Mouse (Mus musculus) splenic B cell, adult 2 months (primary cell): Measurements from ENCODE around the gene Ddx5.
A peak's percentile ranks its signal among the peaks of the same experiment; 100 is the strongest.
"Not testable (repeated sequence)": the region's sequence is repeated elsewhere in the genome, so short reads cannot be mapped to it uniquely, and the experiment has no call there.

Experiments
- DNase-seq: peaks from one replicate; pipeline ENCODE4 v3.0.0-alpha.2; 2011; ENCODE audit warnings: low read depth, low spot score
- H3K27me3 ChIP-seq: 2 replicates; pipeline ENCODE4 v1.6.1; 2012; ENCODE audit warnings: mild to moderate bottlenecking, low read length, moderate library complexity, mixed read lengths; ENCODE audit not compliant: control insufficient read depth, poor library complexity, insufficient read depth, severe bottlenecking
- H3K36me3 ChIP-seq: 2 replicates; pipeline ENCODE4 v1.6.1; 2012; ENCODE audit warnings: mild to moderate bottlenecking, low read length, moderate library complexity, mixed read lengths; ENCODE audit not compliant: control insufficient read depth, poor library complexity, insufficient read depth, severe bottlenecking

Gene Ddx5

GRCm38 (mm10) chr11:106759028-106759427 lies 30.0 kb downstream of the Ddx5 start:
- H3K36me3 ChIP-seq, result peaks cover 1% of the 10 kb centered on the region; the same call in 1 of the 2 replicates
- peak; percentile 81 for DNase-seq
- H3K27me3 ChIP-seq, result no peaks in the 10 kb centered on the region

- DNase-seq, result no peak
- Histone ChIP-seq H3K36me3 (peaks cover 1% of the 10 kb centered on the region; the same call in 1 of the 2 replicates), H3K27me3 (no peaks in the 10 kb centered on the region)
Measured at GRCm38 (mm10) chr11:106755583-106755982, 33.4 kb downstream of the Ddx5 start.

- no peak for DNase-seq
- Histone ChIP-seq H3K27me3 (no peaks in the 10 kb centered on the region), H3K36me3 (peaks cover 1% of the 10 kb centered on the region; the same call in 1 of the 2 replicates)
Measured at GRCm38 (mm10) chr11:106753314-106753713, 35.7 kb downstream of the Ddx5 start.

GRCm38 (mm10) chr11:106752103-106752502 lies 36.9 kb downstream of the Ddx5 start:
- DNase-seq, result peak; percentile 70
- H3K36me3 ChIP-seq, result peaks cover 3% of the 10 kb centered on the region; the same call in 1 of the 2 replicates

GRCm38 (mm10) chr11:106751039-106752018 lies 37.7 kb downstream of the Ddx5 start, which contains the start of gene Milr1:
TSS of gene Milr1 (plus strand) at chr11:106751226.
- no peaks in the 10 kb centered on the region for H3K27me3 ChIP-seq
- peak; percentile 82 for DNase-seq

More at GRCm38 (mm10) chr11:106752103-106752502, 36.9 kb downstream of the Ddx5 start:
- H3K27me3 ChIP-seq, result no peaks in the 10 kb centered on the region

GRCm38 (mm10) chr11:106750121-106750751 lies 38.7 kb downstream of the Ddx5 start, which contains the start of gene Pecam1:
TSS of gene Pecam1 (minus strand) at chr11:106750628.
- no peaks in the 10 kb centered on the region for H3K27me3 ChIP-seq
- DNase-seq, result peak; percentile 81
- H3K36me3 ChIP-seq, result peaks cover 8% of the 10 kb centered on the region; the same call in 1 of the 2 replicates

More at GRCm38 (mm10) chr11:106751039-106752018, 37.7 kb downstream of the Ddx5 start, which contains the start of gene Milr1:
- H3K36me3 ChIP-seq, result peaks cover 3% of the 10 kb centered on the region; the same call in 1 of the 2 replicates

- peak; percentile 50 for DNase-seq
- not testable (repeated sequence) for H3K36me3 ChIP-seq, H3K27me3 ChIP-seq
Measured at GRCm38 (mm10) chr11:106749557-106750120, 39.3 kb downstream of the Ddx5 start.

- H3K27me3 ChIP-seq, result no peaks in the 10 kb centered on the region
- peak; percentile 59 for DNase-seq
- H3K36me3 ChIP-seq, result peaks cover 16% of the 10 kb centered on the region; the same call in 1 of the 2 replicates
Measured at GRCm38 (mm10) chr11:106744949-106745348, 44.0 kb downstream of the Ddx5 start.

- H3K27me3 ChIP-seq, result no peaks in the 10 kb centered on the region
- peak; percentile 66 for DNase-seq
- H3K36me3 ChIP-seq, result peaks cover 23% of the 10 kb centered on the region; the same call in 1 of the 2 replicates
Measured at GRCm38 (mm10) chr11:106742388-106742841, 46.6 kb downstream of the Ddx5 start.

GRCm38 (mm10) chr11:106741826-106742225 lies 47.2 kb downstream of the Ddx5 start:
- Histone ChIP-seq H3K27me3 (no peaks in the 10 kb centered on the region), H3K36me3 (peaks cover 20% of the 10 kb centered on the region; the same call in 1 of the 2 replicates)
- DNase-seq, result no peak

GRCm38 (mm10) chr11:106741232-106741631 lies 47.8 kb downstream of the Ddx5 start:
- no peak for DNase-seq

GRCm38 (mm10) chr11:106740724-106741123 lies 48.3 kb downstream of the Ddx5 start:
- H3K36me3 ChIP-seq, result peaks cover 19% of the 10 kb centered on the region
- not testable (repeated sequence) for DNase-seq, H3K27me3 ChIP-seq

More at GRCm38 (mm10) chr11:106741232-106741631, 47.8 kb downstream of the Ddx5 start:
- H3K36me3 ChIP-seq, result peaks cover 20% of the 10 kb centered on the region
- H3K27me3 ChIP-seq, result no peaks in the 10 kb centered on the region

GRCm38 (mm10) chr11:106739116-106739515 lies 49.9 kb downstream of the Ddx5 start:
- no peaks in the 10 kb centered on the region for H3K27me3 ChIP-seq
- H3K36me3 ChIP-seq, result peaks cover 12% of the 10 kb centered on the region
- DNase-seq, result no peak

GRCm38 (mm10) chr11:106737178-106737621 lies 51.8 kb downstream of the Ddx5 start:
- Histone ChIP-seq H3K36me3 (peaks cover 12% of the 10 kb centered on the region), H3K27me3 (no peaks in the 10 kb centered on the region)
- no peak for DNase-seq
